Mouse (Mus musculus) forebrain, embryonic 16.5 days (tissue): ENCODE results near the gene Rasgrp1. TPM values are rescaled to one million over a fixed set of nuclear protein-coding genes. Genes with fewer than 3 reads are reported as not detected.

ENCODE experiments used
- ATAC-seq: fragments of 200-750 bp; cut with Nextera tagmentation; 2 replicates; pipeline ENCODE4 v1.8.0; 2017; ENCODE audit warnings: mild to moderate bottlenecking, moderate library complexity
- H3K27ac ChIP-seq: fragments of 300-500 bp; sonication (generic); 2 replicates; pipeline ENCODE4 v1.5.1; 2014; ENCODE audit warnings: low read length, control low read depth
- H3K27me3 ChIP-seq: fragments of 300-500 bp; sonication (generic); replicated peaks from 2 replicates; pipeline ENCODE4 v1.6.1; 2014; ENCODE audit warnings: low read length; ENCODE audit not compliant: control insufficient read depth, insufficient read depth
- H3K36me3 ChIP-seq: fragments of 300-500 bp; sonication (generic); 2 replicates; pipeline ENCODE4 v1.6.1; 2014; ENCODE audit not compliant: control insufficient read depth, insufficient read depth
- H3K4me1 ChIP-seq: fragments of 300-500 bp; sonication (generic); replicated peaks from 2 replicates; pipeline ENCODE4 v1.6.1; 2014; ENCODE audit warnings: low read length; ENCODE audit not compliant: control insufficient read depth, insufficient read depth
- H3K4me2 ChIP-seq: fragments of 300-500 bp; sonication (generic); 2 replicates; pipeline ENCODE4 v1.6.1; 2014; ENCODE audit warnings: mild to moderate bottlenecking, low read length, control low read depth
- H3K4me3 ChIP-seq: fragments of 300-500 bp; sonication (generic); replicated peaks from 2 replicates; pipeline ENCODE4 v1.5.1; 2014; ENCODE audit warnings: mild to moderate bottlenecking, low read length, control low read depth
- H3K9ac ChIP-seq: fragments of 300-500 bp; sonication (generic); replicated peaks from 2 replicates; pipeline ENCODE4 v1.6.1; 2014; ENCODE audit warnings: low read depth, low read length, control low read depth
- H3K9me3 ChIP-seq: fragments of 300-500 bp; sonication (generic); 2 replicates; pipeline ENCODE4 v1.6.1; 2016; ENCODE audit warnings: low read length; ENCODE audit not compliant: control insufficient read depth
- WGBS: fragments of 180-500 bp; shearing (Covaris S2); extraction: QIAGEN DNeasy Blood & Tissue Kit; methylation state at CpG from one replicate; pipeline ENCODE4 v1.1.7; 2014; 5-methylcytosine and 5-hydroxymethylcytosine counted together
- polyA plus RNA-seq: library from polyadenylated mRNA; unstranded; fragments of >200 nt; fragmentation: Nextera tagmentation; extraction: Ambion mirVana; gene quantifications from 2 replicates; pipeline ENCODE4 v1.2.1, GENCODE M21; 2015

Gene Rasgrp1
- polyA plus RNA-seq, 1 experiment from 2014 or later: 8.8 TPM

DNA sequence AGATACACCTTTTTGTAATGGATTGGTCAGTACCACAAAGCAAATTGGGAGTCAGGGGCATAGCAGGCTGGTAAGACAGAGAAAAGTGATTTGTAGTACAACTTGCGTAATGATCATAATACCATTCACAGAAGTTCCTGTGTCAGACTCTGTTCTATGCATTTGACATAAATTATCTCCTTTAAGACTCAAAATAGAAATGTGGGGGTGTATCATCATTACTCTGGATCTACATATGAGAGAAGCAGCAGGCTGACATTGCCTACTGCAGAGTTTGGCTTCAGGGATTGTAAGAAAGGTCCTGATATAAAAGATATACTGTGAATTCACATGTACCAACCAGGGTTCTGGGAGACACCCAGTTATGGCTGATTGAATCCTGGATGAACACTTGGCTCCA lies 28.9 kb upstream of the Rasgrp1 start:
- ATAC-seq: no peak
- 97% methylated on average over 1 of the region's 1 CpGs for WGBS
- no peak overlapping the region for H3K9ac ChIP-seq

DNA sequence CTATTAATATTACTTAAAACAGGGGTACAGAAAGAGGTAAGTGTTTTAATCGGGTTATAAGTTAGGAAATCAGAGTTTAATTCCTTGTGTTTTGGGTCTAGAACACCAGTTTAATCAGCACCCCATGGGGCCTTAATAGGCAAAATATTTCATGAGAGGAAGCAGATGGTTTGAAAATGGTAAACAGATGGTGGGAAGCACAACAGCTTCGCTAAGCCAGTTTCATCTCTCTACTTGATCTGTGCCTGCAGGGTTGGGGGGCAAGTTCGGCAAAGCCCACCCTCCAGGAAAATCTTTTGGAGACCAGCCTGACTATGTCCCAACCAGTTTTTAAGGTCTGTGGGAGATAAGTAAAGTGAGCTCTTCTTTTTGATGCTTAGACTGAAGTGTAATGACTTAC lies 23.7 kb upstream of the Rasgrp1 start:
- ATAC-seq: no peak
- no peaks in the 10 kb centered on the region for H3K36me3 ChIP-seq
- 52% methylated on average over 3 of the region's 3 CpGs for WGBS
- H3K4me3 ChIP-seq: no peak overlapping the region
- H3K27me3 ChIP-seq: no peaks in the 10 kb centered on the region
- no peak overlapping the region for H3K9ac ChIP-seq
- no peak overlapping the region for H3K4me2 ChIP-seq
- H3K9me3 ChIP-seq: no peaks in the 10 kb centered on the region
- H3K27ac ChIP-seq: no peak overlapping the region
- H3K4me1 ChIP-seq: no peaks in the 10 kb centered on the region; the same call in 1 of the 2 replicates

More for the DNA sequence above, 28.9 kb upstream of the Rasgrp1 start:
- no peaks in the 10 kb centered on the region for H3K27me3 ChIP-seq
- no peak overlapping the region for H3K4me3 ChIP-seq
- H3K9me3 ChIP-seq: no peaks in the 10 kb centered on the region
- no peaks in the 10 kb centered on the region for H3K36me3 ChIP-seq
- H3K27ac ChIP-seq: no peak overlapping the region
- H3K4me2 ChIP-seq: no peak overlapping the region
- H3K4me1 ChIP-seq: no peaks in the 10 kb centered on the region

DNA sequence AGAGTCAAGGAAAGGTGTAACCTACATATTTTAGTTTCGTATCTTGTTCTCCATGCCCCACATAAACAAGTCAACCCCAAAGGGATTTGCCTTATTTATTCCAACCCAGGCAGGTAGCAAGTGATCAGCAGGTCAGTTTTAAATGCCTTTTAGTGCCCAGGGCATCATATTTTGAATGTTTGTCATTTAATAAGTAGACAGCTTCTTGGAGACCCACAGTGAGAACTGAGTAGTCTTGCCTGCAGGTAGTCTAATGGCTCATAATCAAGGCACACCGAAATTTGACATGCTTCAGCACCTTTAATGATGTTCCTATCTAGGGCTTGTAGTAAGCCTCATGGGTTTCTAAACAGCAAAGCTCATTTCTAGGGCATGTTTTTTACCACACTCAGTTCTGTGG lies 21.3 kb upstream of the Rasgrp1 start:
- Histone ChIP-seq H3K27me3 (no peaks in the 10 kb centered on the region), H3K4me3 (no peak overlapping the region), H3K9ac (no peak overlapping the region), H3K9me3 (no peaks in the 10 kb centered on the region), H3K4me2 (no peak overlapping the region), H3K27ac (no peak overlapping the region), H3K4me1 (no peaks in the 10 kb centered on the region; the same call in 1 of the 2 replicates), H3K36me3 (no peaks in the 10 kb centered on the region)
- WGBS: 92% methylated on average over 2 of the region's 2 CpGs
- ATAC-seq: no peak

DNA sequence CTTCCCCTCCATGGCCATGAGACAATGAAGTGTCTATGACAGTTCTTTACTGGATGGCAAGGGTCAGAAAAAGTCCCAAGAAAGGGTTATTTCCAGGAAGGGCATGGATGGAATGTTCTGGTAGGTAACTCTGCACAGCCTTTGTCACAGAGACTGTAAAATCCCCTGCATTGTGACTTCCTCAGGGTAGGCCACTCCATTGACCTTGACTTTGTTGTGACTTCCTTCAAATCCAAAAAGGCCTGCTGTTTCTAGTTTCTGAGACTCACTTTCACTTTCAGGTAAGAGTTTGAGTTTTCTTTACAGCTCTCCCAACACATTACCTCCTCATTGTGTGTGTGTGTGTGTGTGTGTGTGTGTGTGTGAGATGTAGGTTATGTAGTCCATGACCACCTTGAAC lies 15.1 kb upstream of the Rasgrp1 start:
- no peak overlapping the region for H3K9ac ChIP-seq
- ATAC-seq: no peak

DNA sequence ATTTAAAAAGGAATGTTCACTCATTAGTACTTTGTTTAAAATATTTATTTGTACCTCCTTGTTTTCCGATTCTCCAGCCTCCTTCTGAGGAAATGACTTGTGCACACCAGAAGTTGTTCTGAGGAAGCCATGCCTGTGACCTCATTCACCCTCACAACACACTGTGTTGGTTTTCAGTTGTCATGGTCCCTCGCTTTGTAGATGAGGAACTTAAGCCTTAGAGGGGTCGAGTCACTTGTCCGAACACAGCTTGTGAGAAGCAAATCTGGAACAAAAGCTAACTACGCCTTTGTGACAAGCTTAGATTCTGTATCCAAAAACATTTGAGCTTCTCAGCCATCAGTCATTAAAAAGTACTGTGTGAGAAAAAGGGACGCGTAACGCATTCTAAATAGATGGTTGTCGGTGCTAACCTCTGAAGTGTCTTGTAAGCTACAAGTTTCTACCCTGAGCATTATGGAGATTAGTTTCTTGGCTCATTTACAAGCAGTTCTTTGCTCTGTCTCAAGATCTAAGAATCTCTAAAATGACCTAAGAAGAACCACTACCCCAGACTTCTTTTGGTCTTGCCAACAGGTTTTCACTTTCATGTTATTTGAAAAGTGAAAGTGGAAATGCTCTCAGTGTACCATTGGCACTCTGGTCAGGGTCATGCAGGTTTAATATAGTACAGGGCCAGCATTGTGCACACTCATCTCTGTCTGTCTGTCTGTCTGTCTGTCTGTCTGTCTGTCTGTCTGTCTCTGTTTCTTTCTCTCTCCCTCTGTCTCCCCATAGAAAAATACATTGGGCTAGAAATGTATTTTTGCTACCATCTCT lies 9.7 kb upstream of the Rasgrp1 start:
- 45% methylated on average over 9 of the region's 9 CpGs for WGBS
- Histone ChIP-seq H3K4me2 (no peak overlapping the region), H3K9ac (no peak overlapping the region), H3K4me3 (no peak overlapping the region), H3K9me3 (no peaks in the 10 kb centered on the region), H3K27ac (no peak overlapping the region), H3K4me1 (no peaks in the 10 kb centered on the region), H3K36me3 (no peaks in the 10 kb centered on the region), H3K27me3 (no peaks in the 10 kb centered on the region)
- ATAC-seq: no peak; the same call in 1 of the 2 replicates

More for the DNA sequence above, 15.1 kb upstream of the Rasgrp1 start:
- Histone ChIP-seq H3K36me3 (no peaks in the 10 kb centered on the region), H3K4me3 (no peak overlapping the region), H3K9me3 (no peaks in the 10 kb centered on the region), H3K27ac (no peak overlapping the region), H3K4me1 (no peaks in the 10 kb centered on the region), H3K27me3 (no peaks in the 10 kb centered on the region), H3K4me2 (no peak overlapping the region)

DNA sequence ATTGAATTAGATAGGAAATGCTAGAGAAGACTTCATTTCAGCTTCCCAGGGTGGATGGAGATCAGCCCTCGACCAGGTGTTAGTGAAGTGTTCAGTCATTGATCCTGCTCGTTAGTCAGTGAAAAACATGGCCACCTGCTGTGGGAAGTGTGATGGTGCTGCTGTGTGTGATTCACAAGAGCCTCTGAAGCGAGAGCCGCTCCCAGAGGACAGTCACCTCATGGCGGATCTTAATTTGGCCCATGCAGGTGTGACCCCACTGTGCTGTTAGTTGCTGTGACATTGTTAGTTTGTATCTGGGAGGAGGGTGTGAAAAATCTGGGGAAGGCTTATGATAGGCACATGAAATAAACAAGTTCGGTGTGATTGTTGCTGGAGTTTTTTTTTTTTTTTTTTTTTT lies 7.3 kb upstream of the Rasgrp1 start:
- ATAC-seq: 0 out of 2 replicates have a peak, but pooled peaks have one; percentile 28
- Histone ChIP-seq H3K9ac (no peak overlapping the region), H3K27me3 (no peaks in the 10 kb centered on the region), H3K9me3 (no peaks in the 10 kb centered on the region), H3K36me3 (no peaks in the 10 kb centered on the region), H3K27ac (no peak overlapping the region), H3K4me3 (no peak overlapping the region), H3K4me2 (no peak overlapping the region), H3K4me1 (no peaks in the 10 kb centered on the region)
- 36% methylated on average over 6 of the region's 6 CpGs for WGBS

DNA sequence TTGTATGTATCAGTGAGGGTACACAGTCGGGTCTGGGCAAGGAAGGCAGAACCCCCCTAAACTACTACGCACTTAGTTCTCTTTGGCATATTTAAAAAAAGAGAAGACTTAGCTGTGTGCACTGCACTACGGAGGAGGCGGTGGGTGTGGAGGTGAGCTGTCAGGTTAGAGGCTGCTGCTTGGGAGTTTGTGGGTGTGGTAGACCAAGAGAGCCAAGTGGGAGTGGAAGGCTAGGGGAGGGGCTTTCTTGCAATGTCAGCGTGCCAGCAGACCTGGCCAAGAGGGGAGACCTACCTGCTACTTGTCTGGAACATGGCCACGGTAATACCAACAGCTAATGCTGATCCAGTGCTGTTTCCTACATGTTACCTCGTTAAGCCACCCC lies 431 bp upstream of the Rasgrp1 start:
- no peaks in the 10 kb centered on the region; the same call in 1 of the 2 replicates for H3K27me3 ChIP-seq
- H3K9me3 ChIP-seq: no peaks in the 10 kb centered on the region
- ATAC-seq: no peak; the same call in 1 of the 2 replicates
- H3K4me3 ChIP-seq: no peak overlapping the region
- H3K36me3 ChIP-seq: no peaks in the 10 kb centered on the region
- H3K4me2 ChIP-seq: peak overlapping the region; percentile 98
- H3K27ac ChIP-seq: no peak overlapping the region
- 29% methylated on average over 7 of the region's 7 CpGs for WGBS
- peaks cover 14% of the 10 kb centered on the region for H3K4me1 ChIP-seq
- H3K9ac ChIP-seq: no peak overlapping the region

DNA sequence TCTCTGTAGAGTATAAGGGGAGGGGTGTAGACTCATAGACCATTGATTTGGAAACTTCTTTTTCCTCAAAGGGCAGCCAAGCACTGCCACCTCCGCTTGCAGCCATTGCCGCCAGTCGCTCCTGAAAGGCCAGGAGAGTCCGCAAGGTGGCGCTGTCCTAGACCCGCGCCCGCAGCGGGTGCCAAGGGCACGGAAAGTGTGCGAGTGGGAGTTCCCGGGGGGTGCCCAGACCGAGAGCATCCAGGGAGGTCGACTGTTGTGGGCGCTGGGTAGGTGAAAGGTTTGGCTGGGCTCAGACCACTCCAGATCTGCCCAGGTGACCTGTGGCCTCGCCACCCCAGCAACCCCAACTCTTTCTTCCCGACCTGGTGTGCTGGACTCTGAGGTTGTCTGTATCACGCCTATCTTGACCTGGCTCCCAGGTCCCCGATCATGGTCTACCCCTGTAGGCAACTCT lies 683 bp downstream of the Rasgrp1 start:
- ATAC-seq: peak; percentile 37
- H3K9me3 ChIP-seq: no peaks in the 10 kb centered on the region
- under 1% methylated on average over 19 of the region's 19 CpGs for WGBS
- no peak overlapping the region for H3K27ac ChIP-seq
- peak overlapping the region; percentile 64 for H3K4me3 ChIP-seq
- no peaks in the 10 kb centered on the region for H3K36me3 ChIP-seq
- H3K9ac ChIP-seq: peak overlapping the region; percentile 53
- no peaks in the 10 kb centered on the region; the same call in 1 of the 2 replicates for H3K27me3 ChIP-seq
- peak overlapping the region; percentile 98 for H3K4me2 ChIP-seq
- H3K4me1 ChIP-seq: peaks cover 14% of the 10 kb centered on the region

DNA sequence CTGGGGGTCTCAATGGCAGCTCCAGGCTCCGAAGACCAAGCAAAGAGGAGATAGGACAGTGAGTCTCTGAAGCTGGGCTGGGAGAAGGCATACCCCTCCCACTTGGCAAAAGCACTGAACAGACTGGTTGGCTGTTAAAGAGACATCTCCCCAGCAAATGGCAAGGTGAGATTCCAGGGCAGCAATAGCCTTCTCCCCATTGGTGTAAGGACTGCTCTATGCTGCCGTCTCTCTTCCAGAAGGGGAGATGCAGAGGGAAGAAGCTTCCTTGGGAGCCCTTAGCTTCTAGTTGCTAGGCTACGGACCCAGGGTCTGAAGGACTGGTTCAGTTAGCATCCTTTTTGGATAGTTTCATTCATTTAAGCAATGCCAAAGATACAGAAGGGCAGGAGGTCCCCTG lies 4.3 kb downstream of the Rasgrp1 start:
- Histone ChIP-seq H3K9ac (no peak overlapping the region), H3K9me3 (no peaks in the 10 kb centered on the region), H3K27me3 (no peaks in the 10 kb centered on the region; the same call in 1 of the 2 replicates), H3K27ac (no peak overlapping the region), H3K4me3 (no peak overlapping the region), H3K4me1 (peaks cover 14% of the 10 kb centered on the region), H3K36me3 (no peaks in the 10 kb centered on the region), H3K4me2 (no peak overlapping the region)
- WGBS: 70% methylated on average over 3 of the region's 3 CpGs
- no peak for ATAC-seq
